ENCODE assay signal across 11 mouse cellular contexts in genomic region chr9:71898852-71899251, GRCm38 (mm10).
DNase-seq lines count a peak whose midpoint lies in the region; ATAC-seq and TF ChIP-seq lines count a peak whose summit lies in the region.
"Had no signal": no experiment of that assay in that cellular context is flagged by ENCODE, and none has a peak within 500 bp of the region (broad histone marks: within the 10 kb centered on the region; RNA-seq: fewer than 3 reads in every experiment).

No protein-coding gene starts in this region.

- no peak for TF ChIP-seq CTCF in forebrain, postnatal 0 days (IDR thresholded peaks at IDR 0.05; ENCODE audit: low read depth)

- no peak overlapping the region for H3K9ac ChIP-seq in forebrain, embryonic 12.5 days
- H3K9ac ChIP-seq in forebrain, postnatal 0 days, result no peak overlapping the region
- no peak overlapping the region for H3K9ac ChIP-seq in midbrain, embryonic 11.5 days (ENCODE audit: low read length)
- H3K9ac ChIP-seq in midbrain, embryonic 16.5 days (ENCODE audit: low read depth, low read length), result no peak overlapping the region
- no peak overlapping the region for H3K9ac ChIP-seq in forebrain, embryonic 15.5 days (replicated peaks)
- no peak overlapping the region for H3K9ac ChIP-seq in neural tube, embryonic 15.5 days (replicated peaks)
- H3K9ac ChIP-seq: liver, embryonic 12.5 days had no signal

- H3K4me2 ChIP-seq in forebrain, embryonic 12.5 days, result no peak overlapping the region
- no peak overlapping the region for H3K4me2 ChIP-seq in forebrain, postnatal 0 days (ENCODE audit: low read depth)
- peak overlapping the region; percentile 6; the same call in 1 of the 2 replicates for H3K4me2 ChIP-seq in midbrain, embryonic 11.5 days
- H3K4me2 ChIP-seq in midbrain, embryonic 16.5 days (ENCODE audit: low read length), result no peak overlapping the region
- no peak overlapping the region for H3K4me2 ChIP-seq in forebrain, embryonic 15.5 days (replicated peaks)
- H3K4me2 ChIP-seq in neural tube, embryonic 15.5 days, result no peak overlapping the region
- H3K4me2 ChIP-seq: liver, embryonic 12.5 days had no signal

- 10% methylated on average over 5 of the region's 5 CpGs for WGBS in forebrain, embryonic 12.5 days
- WGBS in forebrain, postnatal 0 days, result 34% methylated on average over 5 of the region's 5 CpGs
- 5% methylated on average over 5 of the region's 5 CpGs for WGBS in midbrain, embryonic 11.5 days
- 11% methylated on average over 5 of the region's 5 CpGs for WGBS in midbrain, embryonic 16.5 days
- WGBS in forebrain, embryonic 15.5 days, result 32% methylated on average over 5 of the region's 5 CpGs
- 17% methylated on average over 5 of the region's 5 CpGs for WGBS in neural tube, embryonic 15.5 days

- ATAC-seq in forebrain, embryonic 12.5 days (ENCODE audit: low FRiP score), result no peak
- no peak for ATAC-seq in forebrain, postnatal 0 days
- ATAC-seq in midbrain, embryonic 11.5 days (ENCODE audit: low FRiP score), result peak; percentile 51; the same call in 1 of the 2 replicates
- ATAC-seq in midbrain, embryonic 16.5 days, result no peak
- ATAC-seq in forebrain, embryonic 15.5 days (replicated peaks), result no peak
- no peak for ATAC-seq in neural tube, embryonic 15.5 days (ENCODE audit: low FRiP score)
- no peak for ATAC-seq in erythroid progenitor cell, adult 5-6 weeks (replicated peaks; ENCODE audit: low FRiP score, poor library complexity, severe bottlenecking)
- ATAC-seq: liver, embryonic 12.5 days had no signal

- H3K9me3 ChIP-seq in forebrain, embryonic 12.5 days, result no peaks in the 10 kb centered on the region
- no peaks in the 10 kb centered on the region for H3K9me3 ChIP-seq in forebrain, postnatal 0 days (ENCODE audit: low read length)
- H3K9me3 ChIP-seq in midbrain, embryonic 11.5 days (ENCODE audit: control insufficient read depth, low read length), result no peaks in the 10 kb centered on the region
- H3K9me3 ChIP-seq in midbrain, embryonic 16.5 days (replicated peaks; ENCODE audit: control insufficient read depth, low read length, poor library complexity, severe bottlenecking), result no peaks in the 10 kb centered on the region
- no peaks in the 10 kb centered on the region for H3K9me3 ChIP-seq in forebrain, embryonic 15.5 days
- no peaks in the 10 kb centered on the region for H3K9me3 ChIP-seq in neural tube, embryonic 15.5 days (replicated peaks)
- H3K9me3 ChIP-seq: liver, embryonic 12.5 days; megakaryocyte, embryonic 14.5 days had no signal

- no peak overlapping the region for H3K4me3 ChIP-seq in forebrain, embryonic 12.5 days (replicated peaks)
- H3K4me3 ChIP-seq in forebrain, postnatal 0 days (ENCODE audit: low read depth, low read length), result no peak overlapping the region
- H3K4me3 ChIP-seq in midbrain, embryonic 11.5 days (ENCODE audit: low read depth, low read length), result no peak overlapping the region
- H3K4me3 ChIP-seq in midbrain, embryonic 16.5 days (ENCODE audit: low read depth, low read length), result no peak overlapping the region
- no peak overlapping the region for H3K4me3 ChIP-seq in forebrain, embryonic 15.5 days
- H3K4me3 ChIP-seq in neural tube, embryonic 15.5 days (replicated peaks), result no peak overlapping the region
- H3K4me3 ChIP-seq: liver, embryonic 12.5 days; megakaryocyte, embryonic 14.5 days had no signal

- H3K27ac ChIP-seq in forebrain, embryonic 12.5 days, result peak overlapping the region; percentile 32; the same call in 1 of the 2 replicates
- H3K27ac ChIP-seq in forebrain, postnatal 0 days (ENCODE audit: low read depth, low read length), result no peak overlapping the region
- H3K27ac ChIP-seq in midbrain, embryonic 11.5 days (ENCODE audit: low read depth, low read length), result peak overlapping the region; percentile 74; the same call in 1 of the 2 replicates
- H3K27ac ChIP-seq in midbrain, embryonic 16.5 days (ENCODE audit: low read length), result no peak overlapping the region
- peak overlapping the region; percentile 59 for H3K27ac ChIP-seq in forebrain, embryonic 15.5 days (replicated peaks)
- H3K27ac ChIP-seq in neural tube, embryonic 15.5 days (replicated peaks), result 0 out of 2 replicates have a peak overlapping the region, but pooled peaks have one; percentile 11
- H3K27ac ChIP-seq: liver, embryonic 12.5 days had no signal

- DNase-seq in forebrain, postnatal 0 days, result no peak
- DNase-seq in midbrain, embryonic 11.5 days (ENCODE audit: low spot score, missing footprints), result no peak
- DNase-seq in thymus, postnatal 36 days, result no peak
- DNase-seq: cerebellum, adult 11 months had no signal

- no peaks in the 10 kb centered on the region for H3K36me3 ChIP-seq in forebrain, embryonic 12.5 days (replicated peaks)
- no peaks in the 10 kb centered on the region for H3K36me3 ChIP-seq in forebrain, postnatal 0 days (ENCODE audit: insufficient read depth)
- H3K36me3 ChIP-seq in midbrain, embryonic 11.5 days (ENCODE audit: control insufficient read depth, insufficient read depth, low read length), result no peaks in the 10 kb centered on the region
- no peaks in the 10 kb centered on the region for H3K36me3 ChIP-seq in midbrain, embryonic 16.5 days (ENCODE audit: control insufficient read depth, insufficient read depth, low read length)
- H3K36me3 ChIP-seq in forebrain, embryonic 15.5 days, result no peaks in the 10 kb centered on the region
- no peaks in the 10 kb centered on the region for H3K36me3 ChIP-seq in neural tube, embryonic 15.5 days
- H3K36me3 ChIP-seq: liver, embryonic 12.5 days had no signal

- H3K27me3 ChIP-seq in forebrain, embryonic 12.5 days, result 0 out of 2 replicates have a peak, but pooled peaks cover 2% of the 10 kb centered on the region
- no peaks in the 10 kb centered on the region for H3K27me3 ChIP-seq in forebrain, postnatal 0 days (ENCODE audit: insufficient read depth, low read length)
- no peaks in the 10 kb centered on the region for H3K27me3 ChIP-seq in midbrain, embryonic 11.5 days (ENCODE audit: control insufficient read depth, insufficient read depth, low read length)
- H3K27me3 ChIP-seq in midbrain, embryonic 16.5 days (ENCODE audit: control insufficient read depth, insufficient read depth, low read depth, low read length), result no peaks in the 10 kb centered on the region
- H3K27me3 ChIP-seq in forebrain, embryonic 15.5 days, result no peaks in the 10 kb centered on the region
- no peaks in the 10 kb centered on the region for H3K27me3 ChIP-seq in neural tube, embryonic 15.5 days (replicated peaks)
- H3K27me3 ChIP-seq: liver, embryonic 12.5 days; megakaryocyte, embryonic 14.5 days had no signal

- peaks cover 28% of the 10 kb centered on the region for H3K4me1 ChIP-seq in forebrain, embryonic 12.5 days
- no peaks in the 10 kb centered on the region; the same call in 1 of the 2 replicates for H3K4me1 ChIP-seq in forebrain, postnatal 0 days (ENCODE audit: insufficient read depth)
- peaks cover 14% of the 10 kb centered on the region; the same call in 1 of the 2 replicates for H3K4me1 ChIP-seq in midbrain, embryonic 11.5 days (ENCODE audit: control insufficient read depth, insufficient read depth, low read length)
- H3K4me1 ChIP-seq in midbrain, embryonic 16.5 days (ENCODE audit: control insufficient read depth, insufficient read depth, low read length), result peaks cover 11% of the 10 kb centered on the region
- peaks cover 35% of the 10 kb centered on the region for H3K4me1 ChIP-seq in forebrain, embryonic 15.5 days
- H3K4me1 ChIP-seq in neural tube, embryonic 15.5 days, result peaks cover 30% of the 10 kb centered on the region

Comparison
In these comparisons a context has a peak if more than half of its experiments do, and no peak if none do; other contexts are left out.
1. H3K27ac ChIP-seq: peak in forebrain, embryonic 12.5 days (single experiment), midbrain, embryonic 11.5 days (single experiment), forebrain, embryonic 15.5 days (single experiment) and neural tube, embryonic 15.5 days (single experiment); none in forebrain, postnatal 0 days (single experiment) and midbrain, embryonic 16.5 days (single experiment).